Mouse (Mus musculus) leukemia stem cell, adult 10-12 weeks (primary cell): ENCODE results near the gene Mrpl4. TPM values are rescaled to one million over a fixed set of nuclear protein-coding genes. Genes with fewer than 3 reads are reported as not detected.

ENCODE experiments used
- polyA plus RNA-seq: library from polyadenylated mRNA; stranded (reverse); fragments of >175 nt; gene quantifications from 2 replicates; pipeline ENCODE4 v1.2.3, GENCODE M21; 2012; ENCODE audit warnings: low replicate concordance

Mrpl4 gene
- polyA plus RNA-seq, result 27.8 and 104 TPM in 2 replicates

GRCm38 (mm10) chr9:21002627-21003551 lies at the start of gene Mrpl4:
Mrpl4 (plus strand) TSS chr9:21002738.

GRCm38 (mm10) chr9:20959430-20959938 lies 43.1 kb upstream of the Mrpl4 start, which contains the start of gene Dnmt1:
Dnmt1 (minus strand) TSS chr9:20959888.

GRCm38 (mm10) chr9:20976216-20976960 lies 26.1 kb upstream of the Mrpl4 start, which contains the start of gene S1pr2:
S1pr2 (minus strand) TSS chr9:20976781.

GRCm38 (mm10) chr9:21015571-21016130 lies 13.1 kb downstream of the Mrpl4 start, which contains the start of gene Icam1:
Icam1 (plus strand) TSS chr9:21015985.

GRCm38 (mm10) chr9:21029291-21030054 lies 26.9 kb downstream of the Mrpl4 start, which contains the start of gene Icam4:
Icam4 (plus strand) TSS chr9:21029373.

GRCm38 (mm10) chr9:21031896-21032351 lies 29.4 kb downstream of the Mrpl4 start, which contains the start of gene Icam5:
Icam5 (plus strand) TSS chr9:21032073.

Other genes starting within 250 kb of the Mrpl4 start
- 0.24 and 0.25 TPM in 2 replicates for gene Col5a3, start 187.7 kb upstream of the Mrpl4 start, polyA plus RNA-seq
- not detected in 2 replicates for gene Rdh8, start 184.2 kb upstream of the Mrpl4 start, polyA plus RNA-seq
- gene A230050P20Rik, start 134.1 kb upstream of the Mrpl4 start, polyA plus RNA-seq, result 60.4 and 133 TPM in 2 replicates
- gene Angptl6, start 123.0 kb upstream of the Mrpl4 start, polyA plus RNA-seq, result 1.7 and 3.7 TPM in 2 replicates
- 202 and 218 TPM in 2 replicates for gene Ppan, start 114.6 kb upstream of the Mrpl4 start, polyA plus RNA-seq
- 272 and 644 TPM in 2 replicates for gene Eif3g, start 104.1 kb upstream of the Mrpl4 start, polyA plus RNA-seq
- 96.3 and 121 TPM in 2 replicates for gene Dnmt1, start 42.9 kb upstream of the Mrpl4 start, polyA plus RNA-seq
- gene S1pr2, start 26.0 kb upstream of the Mrpl4 start, polyA plus RNA-seq, result 2.7 and 3.3 TPM in 2 replicates
- 8.4 and 14.7 TPM in 2 replicates for gene Icam1, start 13.2 kb downstream of the Mrpl4 start, polyA plus RNA-seq
- gene Icam4, start 26.6 kb downstream of the Mrpl4 start, polyA plus RNA-seq, result 75.9 and 114 TPM in 2 replicates
- gene Icam5, start 29.3 kb downstream of the Mrpl4 start, polyA plus RNA-seq, result 4.4 and 5.0 TPM in 2 replicates
- 9.5 and 16.3 TPM in 2 replicates for gene Zglp1, start 64.4 kb downstream of the Mrpl4 start, polyA plus RNA-seq
- gene Gm49373, start 70.4 kb downstream of the Mrpl4 start, polyA plus RNA-seq, result 0.89 and 1.4 TPM in 2 replicates
- 20.4 and 31.7 TPM in 2 replicates for gene Fdx1l, start 70.9 kb downstream of the Mrpl4 start, polyA plus RNA-seq
- 63.3 and 174 TPM in 2 replicates for gene Gm38431, start 89.3 kb downstream of the Mrpl4 start, polyA plus RNA-seq
- gene Raver1, start 89.3 kb downstream of the Mrpl4 start, polyA plus RNA-seq, result 330 and 599 TPM in 2 replicates
- gene Tyk2, start 128.5 kb downstream of the Mrpl4 start, polyA plus RNA-seq, result 17.6 and 27.7 TPM in 2 replicates
- 161 and 213 TPM in 2 replicates for gene Cdc37, start 147.2 kb downstream of the Mrpl4 start, polyA plus RNA-seq
- 15.6 and 28.8 TPM in 2 replicates for gene Pde4a, start 163.0 kb downstream of the Mrpl4 start, polyA plus RNA-seq
- 71.0 and 87.9 TPM in 2 replicates for gene Keap1, start 236.6 kb downstream of the Mrpl4 start, polyA plus RNA-seq
- gene S1pr5, start 245.7 kb downstream of the Mrpl4 start, polyA plus RNA-seq, result 2.2 and 3.1 TPM in 2 replicates